Mouse (Mus musculus): ENCODE measurements around the gene Rnase1. TPM values are rescaled to one million over a fixed set of nuclear protein-coding genes. Genes with fewer than 3 reads are reported as not detected.
"Not testable (repeated sequence)": the region's sequence is repeated elsewhere in the genome, so short reads cannot be mapped to it uniquely, and the experiment has no call there.

Rnase1 gene
- polyA plus RNA-seq, 1 experiment: 0.56 TPM

GRCm38 (mm10) chr14:51098921-51099320 lies 47.7 kb downstream of the Rnase1 start:
- H3K27ac ChIP-seq (ENCODE audit: control insufficient read depth, insufficient read depth, low read depth, low read length): no peak overlapping the region
- TF ChIP-seq POLR2A (IDR thresholded peaks at IDR 0.05; ENCODE audit: control insufficient read depth, low read depth, low read length): no peak
- TF ChIP-seq CTCF (IDR thresholded peaks at IDR 0.05; ENCODE audit: control insufficient read depth, insufficient read depth, insufficient replicate concordance, low read depth, low read length): no peak
- H3K27me3 ChIP-seq (ENCODE audit: control insufficient read depth, insufficient read depth, low read length): no peaks in the 10 kb centered on the region
- H3K4me1 ChIP-seq (ENCODE audit: control insufficient read depth, insufficient read depth, low read length): no peaks in the 10 kb centered on the region
- no peaks in the 10 kb centered on the region for H3K36me3 ChIP-seq (ENCODE audit: control insufficient read depth, insufficient read depth, low read length)
- H3K4me3 ChIP-seq (ENCODE audit: control insufficient read depth, low read depth, low read length): no peak overlapping the region

- not testable (repeated sequence) for H3K36me3 ChIP-seq (ENCODE audit: control insufficient read depth, insufficient read depth, low read length); H3K4me3 ChIP-seq (ENCODE audit: control insufficient read depth, low read depth, low read length); H3K27me3 ChIP-seq (ENCODE audit: control insufficient read depth, insufficient read depth, low read length); H3K4me1 ChIP-seq (ENCODE audit: control insufficient read depth, insufficient read depth, low read length); H3K27ac ChIP-seq (ENCODE audit: control insufficient read depth, insufficient read depth, low read depth, low read length)
These were observed 48.3 kb downstream of the Rnase1 start for GRCm38 (mm10) chr14:51098300-51098699.

- Histone ChIP-seq H3K4me1 (ENCODE audit: control insufficient read depth, insufficient read depth, low read length) (peaks cover 1% of the 10 kb centered on the region; the same call in 1 of the 2 replicates), H3K27me3 (ENCODE audit: control insufficient read depth, insufficient read depth, low read length) (no peaks in the 10 kb centered on the region), H3K4me3 (ENCODE audit: control insufficient read depth, low read depth, low read length) (no peak overlapping the region), H3K36me3 (ENCODE audit: control insufficient read depth, insufficient read depth, low read length) (no peaks in the 10 kb centered on the region), H3K27ac (ENCODE audit: control insufficient read depth, insufficient read depth, low read depth, low read length) (no peak overlapping the region)
- no peak for TF ChIP-seq POLR2A (IDR thresholded peaks at IDR 0.05; ENCODE audit: control insufficient read depth, low read depth, low read length)
- TF ChIP-seq CTCF (IDR thresholded peaks at IDR 0.05; ENCODE audit: control insufficient read depth, insufficient read depth, insufficient replicate concordance, low read depth, low read length): no peak
These were observed 50.7 kb downstream of the Rnase1 start for GRCm38 (mm10) chr14:51095736-51096524.

Other genes with a start within 250 kb of the Rnase1 start
- gene Klhl33, start 249.3 kb downstream of the Rnase1 start, polyA plus RNA-seq (2012; rRNA removed): 0.04 and 0.07 TPM in 2 replicates
- 52.9 and 58.1 TPM in 2 replicates for gene Osgep, start 221.9 kb downstream of the Rnase1 start, polyA plus RNA-seq (2012; rRNA removed)
- gene Apex1, start 221.8 kb downstream of the Rnase1 start, polyA plus RNA-seq (2012; rRNA removed): 31.1 and 33.9 TPM in 2 replicates
- gene Pip4p1, start 215.9 kb downstream of the Rnase1 start, polyA plus RNA-seq (2012; rRNA removed): 35.1 and 48.1 TPM in 2 replicates
- 5.6 and 5.8 TPM in 2 replicates for gene Pnp, start 215.7 kb downstream of the Rnase1 start, polyA plus RNA-seq (2012; rRNA removed)
- gene Gm49342, start 202.3 kb downstream of the Rnase1 start, polyA plus RNA-seq (2012; rRNA removed): 4.8 and 5.5 TPM in 2 replicates
- gene Pnp2, start 190.8 kb downstream of the Rnase1 start, polyA plus RNA-seq (2012; rRNA removed): 22.3 and 22.9 TPM in 2 replicates
- gene Rnase10, start 139.0 kb downstream of the Rnase1 start, polyA plus RNA-seq (2012; rRNA removed): 2.7 and 3.7 TPM in 2 replicates
- 1.0 TPM in 1 of 2 replicates, not detected in the other for gene Rnase9, start 104.9 kb downstream of the Rnase1 start, polyA plus RNA-seq (2012; rRNA removed)
- 0.22 and 0.49 TPM in 2 replicates for gene Rnase11, start 96.6 kb downstream of the Rnase1 start, polyA plus RNA-seq (2012; rRNA removed)
- gene Rnase12, start 89.1 kb downstream of the Rnase1 start, polyA plus RNA-seq (2012; rRNA removed): 17.3 TPM in 1 of 2 replicates, not detected in the other
- gene Olfr750, start 72.3 kb downstream of the Rnase1 start, polyA plus RNA-seq (2012; rRNA removed): 0.54 and 0.77 TPM in 2 replicates
- gene Rnase4, start 55.7 kb downstream of the Rnase1 start, polyA plus RNA-seq (2012; rRNA removed): 8.8 and 11.5 TPM in 2 replicates
- gene Ang, start 55.6 kb downstream of the Rnase1 start, polyA plus RNA-seq (2012; rRNA removed): 0.89 and 1.5 TPM in 2 replicates
- gene Eddm3b, start 32.4 kb downstream of the Rnase1 start, polyA plus RNA-seq (2012; rRNA removed): 10.3 TPM in 1 of 2 replicates, not detected in the other
- 0.63 and 0.93 TPM in 2 replicates for gene Rnase6, start 22.9 kb downstream of the Rnase1 start, polyA plus RNA-seq (2012; rRNA removed)
- not detected in 2 replicates for gene Rnase2b, start 15.5 kb upstream of the Rnase1 start, polyA plus RNA-seq (2012; rRNA removed)
- gene Ang2, start 52.4 kb upstream of the Rnase1 start, polyA plus RNA-seq (2012; rRNA removed): not detected in 2 replicates
- gene Ear14, start 56.6 kb upstream of the Rnase1 start, polyA plus RNA-seq (2012; rRNA removed): not detected in 2 replicates
- gene Rnase2a, start 109.3 kb upstream of the Rnase1 start, polyA plus RNA-seq (2012; rRNA removed): 0.17 TPM in 1 of 2 replicates, not detected in the other
- not detected in 2 replicates for gene Gm7247, start 215.0 kb upstream of the Rnase1 start, polyA plus RNA-seq (2012; rRNA removed)

All from testis, adult 2 months (tissue).